Comparison of ENCODE assay signal across 11 mouse cellular contexts in genomic region chr2:155774261-155774926, GRCm38 (mm10). TPM values are rescaled to one million over a fixed set of nuclear protein-coding genes. Genes with fewer than 3 reads are reported as not detected.
A peak's percentile ranks its signal among the peaks of the same experiment; 100 is the strongest.
DNase-seq lines count a peak whose midpoint lies in the region; ATAC-seq and TF ChIP-seq lines count a peak whose summit lies in the region.
"Had no signal": no experiment of that assay in that cellular context is flagged by ENCODE, and none has a peak within 500 bp of the region (broad histone marks: within the 10 kb centered on the region; RNA-seq: fewer than 3 reads in every experiment).

No protein-coding gene starts in this region.

- no peak for DNase-seq in heart, postnatal 36 days
- DNase-seq in cerebellum, adult 2 months: peak; percentile 53 to 67
- no peak for DNase-seq in hindbrain, embryonic 10.5 days (ENCODE audit: low spot score)
- no peak for DNase-seq in ovary, postnatal 36 days (ENCODE audit: low spot score)
- DNase-seq in embryo, embryonic 10 days (ENCODE audit: low spot score): no peak
- DNase-seq in heart, adult 2 months: no peak
- DNase-seq: kidney, postnatal 10 days had no signal

- intact Hi-C loops in heart, postnatal 36 days (cut with DNase I): no loop called here
- intact Hi-C loops in heart, adult 2 months (cut with DNase I): no loop called here

- no peaks in the 10 kb centered on the region for H3K9me3 ChIP-seq in heart, embryonic 11.5 days (replicated peaks; ENCODE audit: control insufficient read depth, low read length)
- H3K9me3 ChIP-seq in hindbrain, embryonic 10.5 days: no peaks in the 10 kb centered on the region
- H3K9me3 ChIP-seq in midbrain, embryonic 13.5 days: no peaks in the 10 kb centered on the region
- H3K9me3 ChIP-seq: megakaryocyte, embryonic 14.5 days had no signal

- no peaks in the 10 kb centered on the region for H3K79me2 ChIP-seq in heart, adult 2 months (replicated peaks; ENCODE audit: control insufficient read depth, insufficient read depth, low read length)

- TF ChIP-seq POLR2A in cerebellum, adult 2 months (IDR thresholded peaks at IDR 0.05; ENCODE audit: borderline replicate concordance, insufficient read depth, low read length): no peak
- TF ChIP-seq POLR2A in heart, adult 2 months (IDR thresholded peaks at IDR 0.05; ENCODE audit: insufficient read depth, low read depth, low read length): no peak

- H3K4me2 ChIP-seq in heart, embryonic 11.5 days: no peak overlapping the region
- H3K4me2 ChIP-seq in midbrain, embryonic 13.5 days (replicated peaks): peak overlapping the region; percentile 74

- no peak for TF ChIP-seq CTCF in cerebellum, adult 2 months (IDR thresholded peaks at IDR 0.05; ENCODE audit: borderline replicate concordance, insufficient read depth, low read depth, low read length)
- no peak for TF ChIP-seq CTCF in heart, adult 2 months (IDR thresholded peaks at IDR 0.05)

- no peaks in the 10 kb centered on the region for H3K36me3 ChIP-seq in heart, embryonic 11.5 days (ENCODE audit: control insufficient read depth, insufficient read depth, low read length)
- no peaks in the 10 kb centered on the region for H3K36me3 ChIP-seq in hindbrain, embryonic 10.5 days
- H3K36me3 ChIP-seq in midbrain, embryonic 13.5 days: no peaks in the 10 kb centered on the region
- H3K36me3 ChIP-seq in heart, adult 2 months (ENCODE audit: control insufficient read depth, insufficient read depth, low read length): no peaks in the 10 kb centered on the region

- H3K27ac ChIP-seq in heart, embryonic 11.5 days (ENCODE audit: low read depth, low read length): no peak overlapping the region
- peak overlapping the region; percentile 98 for H3K27ac ChIP-seq in cerebellum, adult 2 months (ENCODE audit: insufficient read depth, low read length)
- no peak overlapping the region for H3K27ac ChIP-seq in hindbrain, embryonic 10.5 days
- H3K27ac ChIP-seq in midbrain, embryonic 13.5 days: no peak overlapping the region
- no peak overlapping the region for H3K27ac ChIP-seq in heart, adult 2 months

- peaks cover 3% of the 10 kb centered on the region; the same call in 1 of the 2 replicates for H3K4me1 ChIP-seq in heart, embryonic 11.5 days (ENCODE audit: control insufficient read depth, insufficient read depth, low read length)
- peaks cover 7% of the 10 kb centered on the region; the same call in 1 of the 2 replicates for H3K4me1 ChIP-seq in cerebellum, adult 2 months (ENCODE audit: control insufficient read depth, insufficient read depth, low read length)
- peaks cover 18% of the 10 kb centered on the region for H3K4me1 ChIP-seq in hindbrain, embryonic 10.5 days (replicated peaks)
- peaks cover 38% of the 10 kb centered on the region for H3K4me1 ChIP-seq in midbrain, embryonic 13.5 days (replicated peaks)
- H3K4me1 ChIP-seq in heart, adult 2 months (ENCODE audit: control insufficient read depth, insufficient read depth, low read length): no peaks in the 10 kb centered on the region

- WGBS in heart, embryonic 11.5 days (ENCODE audit: insufficient replicate concordance): 53% methylated on average over 11 of the region's 11 CpGs
- WGBS in cerebellum, adult 2 months: 8% methylated on average over 11 of the region's 11 CpGs
- 57% methylated on average over 11 of the region's 11 CpGs for WGBS in hindbrain, embryonic 10.5 days
- 60% methylated on average over 11 of the region's 11 CpGs for WGBS in midbrain, embryonic 13.5 days
- WGBS in heart, adult 2 months: 51% methylated on average over 11 of the region's 11 CpGs

- no peak overlapping the region for H3K9ac ChIP-seq in heart, embryonic 11.5 days (ENCODE audit: low read depth, low read length)
- peak overlapping the region; percentile 96; the same call in 1 of the 2 replicates for H3K9ac ChIP-seq in midbrain, embryonic 13.5 days (replicated peaks)
- no peak overlapping the region for H3K9ac ChIP-seq in heart, adult 2 months (ENCODE audit: low read depth, low read length)

- ATAC-seq in heart, embryonic 11.5 days (replicated peaks; ENCODE audit: insufficient number of reproducible peaks, low FRiP score, low TSS enrichment): no peak
- ATAC-seq in midbrain, embryonic 13.5 days: peak; percentile 22; the same call in 1 of the 2 replicates

- H3K27me3 ChIP-seq in heart, embryonic 11.5 days (ENCODE audit: control insufficient read depth, insufficient read depth, low read length): peaks cover 50% of the 10 kb centered on the region
- no peaks in the 10 kb centered on the region for H3K27me3 ChIP-seq in cerebellum, adult 2 months (ENCODE audit: control insufficient read depth, insufficient read depth, low read length)
- peaks cover 54% of the 10 kb centered on the region for H3K27me3 ChIP-seq in hindbrain, embryonic 10.5 days (ENCODE audit: insufficient read depth, poor library complexity, severe bottlenecking)
- peaks cover 25% of the 10 kb centered on the region for H3K27me3 ChIP-seq in midbrain, embryonic 13.5 days
- H3K27me3 ChIP-seq in heart, adult 2 months (ENCODE audit: control insufficient read depth, insufficient read depth, low read length): peaks cover 11% of the 10 kb centered on the region

- TF ChIP-seq EP300 in heart, adult 2 months (IDR thresholded peaks at IDR 0.05; ENCODE audit: insufficient read depth, low read depth, low read length): no peak

- peak overlapping the region; percentile 56 for H3K4me3 ChIP-seq in heart, embryonic 11.5 days (ENCODE audit: low read depth, low read length)
- H3K4me3 ChIP-seq in cerebellum, adult 2 months (replicated peaks; ENCODE audit: insufficient read depth, low read depth, low read length): peak overlapping the region; percentile 54
- peak overlapping the region; percentile 73 for H3K4me3 ChIP-seq in hindbrain, embryonic 10.5 days
- peak overlapping the region; percentile 79 for H3K4me3 ChIP-seq in midbrain, embryonic 13.5 days (replicated peaks)
- no peak overlapping the region for H3K4me3 ChIP-seq in heart, adult 2 months

RNA-seq across cellular contexts. Expression of gene Mmp24, which starts 0.7 kb away (rescaled TPM):
- 0.04 TPM in 1 of 2 replicates, not detected in the other for polyA plus RNA-seq in heart, embryonic 11.5 days (2014; fragmentation: Nextera tagmentation; extraction: Ambion mirVana)
- total RNA-seq in heart, postnatal 36 days (2021): not detected
- 153 and 190 TPM in 2 replicates for polyA plus RNA-seq in cerebellum, adult 2 months (2012; rRNA removed)
- polyA plus RNA-seq in hindbrain, embryonic 10.5 days (2016; fragmentation: Nextera tagmentation; extraction: Ambion mirVana): 1.4 and 2.5 TPM in 2 replicates
- polyA plus RNA-seq in midbrain, embryonic 13.5 days (2015; fragmentation: Nextera tagmentation; extraction: Ambion mirVana): 9.1 and 9.4 TPM in 2 replicates
- total RNA-seq in heart, adult 2 months (2021): not detected
- 0.06 TPM in 1 of 2 replicates, not detected in the other for polyA plus RNA-seq in heart, adult 2 months (2012; rRNA removed)

RNA-seq across cellular contexts. Expression of gene Procr, which starts 23.5 kb away (rescaled TPM):
- polyA plus RNA-seq in heart, embryonic 11.5 days (2014; fragmentation: Nextera tagmentation; extraction: Ambion mirVana): 8.6 and 9.2 TPM in 2 replicates
- 1 to 10 TPM; 3.1 to 3.3 TPM for total RNA-seq in heart, postnatal 36 days (2021)
- 1.9 TPM in 2 replicates for polyA plus RNA-seq in cerebellum, adult 2 months (2012; rRNA removed)
- 1.5 and 1.7 TPM in 2 replicates for polyA plus RNA-seq in hindbrain, embryonic 10.5 days (2016; fragmentation: Nextera tagmentation; extraction: Ambion mirVana)
- 2.4 and 2.5 TPM in 2 replicates for polyA plus RNA-seq in midbrain, embryonic 13.5 days (2015; fragmentation: Nextera tagmentation; extraction: Ambion mirVana)
- total RNA-seq in heart, adult 2 months (2021): 1 to 10 TPM; 3.0 to 4.8 TPM
- 2.0 and 2.4 TPM in 2 replicates for polyA plus RNA-seq in heart, adult 2 months (2012; rRNA removed)

RNA-seq across cellular contexts. Expression of gene Gm17581, which starts 38.7 kb away (rescaled TPM):
- polyA plus RNA-seq in heart, embryonic 11.5 days (2014; fragmentation: Nextera tagmentation; extraction: Ambion mirVana): not detected in 2 replicates
- total RNA-seq in heart, postnatal 36 days (2021): not detected
- not detected in 2 replicates for polyA plus RNA-seq in cerebellum, adult 2 months (2012; rRNA removed)
- not detected in 2 replicates for polyA plus RNA-seq in hindbrain, embryonic 10.5 days (2016; fragmentation: Nextera tagmentation; extraction: Ambion mirVana)
- polyA plus RNA-seq in midbrain, embryonic 13.5 days (2015; fragmentation: Nextera tagmentation; extraction: Ambion mirVana): not detected in 2 replicates
- not detected for total RNA-seq in heart, adult 2 months (2021)
- not detected in 2 replicates for polyA plus RNA-seq in heart, adult 2 months (2012; rRNA removed)
- polyA plus RNA-seq: C2C12 had no signal

RNA-seq across cellular contexts. Expression of gene BC029722, which starts 44.8 kb away (rescaled TPM):
- polyA plus RNA-seq in heart, embryonic 11.5 days (2014; fragmentation: Nextera tagmentation; extraction: Ambion mirVana): 5.6 and 5.7 TPM in 2 replicates
- total RNA-seq in heart, postnatal 36 days (2021): 10 to 100 TPM; 26.2 to 27.7 TPM
- polyA plus RNA-seq in cerebellum, adult 2 months (2012; rRNA removed): 72.8 and 81.5 TPM in 2 replicates
- polyA plus RNA-seq in hindbrain, embryonic 10.5 days (2016; fragmentation: Nextera tagmentation; extraction: Ambion mirVana): 8.4 and 16.0 TPM in 2 replicates
- 24.3 and 25.2 TPM in 2 replicates for polyA plus RNA-seq in midbrain, embryonic 13.5 days (2015; fragmentation: Nextera tagmentation; extraction: Ambion mirVana)
- 10 to 100 TPM; 25.4 to 28.9 TPM for total RNA-seq in heart, adult 2 months (2021)
- polyA plus RNA-seq in heart, adult 2 months (2012; rRNA removed): 41.0 and 43.7 TPM in 2 replicates

RNA-seq across cellular contexts. Expression of gene Edem2, which starts 45.1 kb away (rescaled TPM):
- 28.6 and 28.8 TPM in 2 replicates for polyA plus RNA-seq in heart, embryonic 11.5 days (2014; fragmentation: Nextera tagmentation; extraction: Ambion mirVana)
- 1 to 10 TPM; 6.9 to 7.0 TPM for total RNA-seq in heart, postnatal 36 days (2021)
- polyA plus RNA-seq in cerebellum, adult 2 months (2012; rRNA removed): 52.9 and 53.4 TPM in 2 replicates
- 33.7 and 41.1 TPM in 2 replicates for polyA plus RNA-seq in hindbrain, embryonic 10.5 days (2016; fragmentation: Nextera tagmentation; extraction: Ambion mirVana)
- polyA plus RNA-seq in midbrain, embryonic 13.5 days (2015; fragmentation: Nextera tagmentation; extraction: Ambion mirVana): 44.5 and 46.1 TPM in 2 replicates
- 1 to 10 TPM; 6.0 to 6.4 TPM for total RNA-seq in heart, adult 2 months (2021)
- polyA plus RNA-seq in heart, adult 2 months (2012; rRNA removed): 14.4 and 16.9 TPM in 2 replicates

Comparison
In these comparisons a context has a peak if more than half of its experiments do, and no peak if none do; other contexts are left out.
1. DNase-seq: peak in cerebellum, adult 2 months (2 of 2); none in heart, postnatal 36 days (0 of 2), hindbrain, embryonic 10.5 days (single experiment), ovary, postnatal 36 days (single experiment), embryo, embryonic 10 days (single experiment) and heart, adult 2 months (0 of 2).
2. RNA of gene Mmp24, which starts 0.7 kb away (polyA plus RNA-seq): 153 to 190 TPM in cerebellum, adult 2 months; 9.1 to 9.4 TPM in midbrain, embryonic 13.5 days, 1.4 to 2.5 TPM in hindbrain, embryonic 10.5 days, 0.04 TPM in heart, embryonic 11.5 days and 0.06 TPM in heart, adult 2 months; every median in the first group is over 10 times any median in the second.